Mouse (Mus musculus) activated CD4-positive, CD25-positive, alpha-beta regulatory T cell, adult 4 months (primary cell): ENCODE measurements around the gene Myo9b. TPM values are rescaled to one million over a fixed set of nuclear protein-coding genes. Genes with fewer than 3 reads are reported as not detected.

ENCODE experiments used
- ATAC-seq: one replicate; pipeline ENCODE4 v1.8.0; 2017
- polyA plus RNA-seq, 2 experiments: library from polyadenylated mRNA; unstranded; fragments of 100-300 nt; shearing (Covaris generic); gene quantifications; one replicate each; pipeline ENCODE4 v1.2.1; 2017

Gene Myo9b
- polyA plus RNA-seq, 2 experiments from 2014 or later, result 18.3 to 18.5 TPM

DNA sequence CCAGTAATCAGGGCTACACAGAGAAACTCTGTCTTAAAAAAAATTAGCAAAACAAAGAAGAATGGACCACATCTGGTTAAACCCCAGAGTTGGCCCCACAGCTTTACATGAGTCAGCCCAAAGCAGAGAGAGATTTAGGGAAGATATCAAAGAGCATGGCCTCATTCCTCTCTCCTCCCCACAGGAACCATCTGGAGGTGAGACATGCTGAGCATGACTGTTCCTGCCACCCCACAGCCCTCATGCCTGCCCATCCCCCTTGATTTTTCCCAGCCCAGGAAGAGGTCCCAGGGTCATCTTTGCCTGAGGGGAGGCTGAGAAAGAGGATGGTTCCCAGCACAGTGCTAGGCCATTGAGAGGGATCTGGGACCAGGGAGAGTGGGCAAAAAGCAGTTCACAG, 95.9 kb downstream of the Myo9b start:
- ATAC-seq, result no peak

DNA sequence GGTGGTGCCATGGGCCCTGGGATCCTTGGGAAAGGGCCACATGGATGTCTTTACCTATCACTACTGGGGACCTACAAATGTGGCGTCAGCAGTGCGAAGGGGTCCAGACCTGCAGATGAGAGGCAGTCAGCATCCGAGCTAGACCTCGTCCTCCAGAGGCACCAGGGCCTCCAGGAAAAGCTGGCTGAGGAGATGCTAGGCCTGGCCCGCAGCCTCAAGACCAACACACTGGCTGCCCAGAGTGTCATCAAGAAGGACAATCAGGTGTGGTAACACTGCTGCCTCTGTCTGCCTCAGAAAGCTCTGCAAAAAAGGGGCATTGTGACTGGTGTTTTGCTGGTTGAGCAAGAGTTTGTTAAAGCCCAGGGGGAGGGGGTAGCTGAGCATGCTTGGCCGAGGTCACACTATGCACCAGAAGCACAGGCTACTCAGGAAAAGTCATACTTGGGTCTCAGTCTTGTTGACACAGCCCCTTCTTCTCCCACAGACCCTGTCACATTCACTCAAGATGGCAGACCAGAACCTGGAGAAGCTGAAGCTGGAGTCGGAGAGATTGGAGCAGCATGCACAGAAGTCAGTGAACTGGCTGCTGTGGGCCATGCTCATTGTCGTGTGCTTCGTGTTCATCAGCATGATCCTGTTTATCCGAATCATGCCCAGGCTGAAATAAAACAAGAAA, 96.7 kb downstream of the Myo9b start:
- ATAC-seq, result no peak

DNA sequence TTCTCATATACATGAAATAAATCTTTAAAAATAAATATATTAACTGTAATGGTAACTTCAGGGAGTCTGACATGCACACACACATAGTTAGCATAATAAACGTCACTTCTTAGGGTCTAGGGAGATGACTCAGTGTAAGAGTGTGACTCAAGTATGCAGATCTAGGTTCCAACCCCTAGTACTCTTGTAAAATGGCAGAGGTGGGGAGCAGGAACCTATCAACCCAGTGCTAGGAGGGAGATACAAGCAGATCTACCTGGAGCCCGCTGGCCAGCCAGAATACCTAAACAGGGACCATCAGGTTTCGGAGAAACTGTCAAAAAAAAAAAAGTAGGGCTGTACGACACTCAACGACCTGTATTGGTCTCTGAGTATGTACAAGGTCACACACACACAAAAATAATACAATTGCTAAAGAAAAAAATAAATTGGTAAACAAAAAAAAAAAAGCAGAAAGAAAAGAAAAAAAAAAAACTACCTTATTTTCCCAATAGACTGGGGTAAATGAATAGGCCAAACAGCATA, 98.3 kb downstream of the Myo9b start:
- ATAC-seq, result no peak

GRCm38 (mm10) chr8:71371236-71371848, 98.8 kb downstream of the Myo9b start, which contains the start of gene Ocel1:
Gene Ocel1 (plus strand): TSS chr8:71371298.
- ATAC-seq, result peak; percentile 81

DNA sequence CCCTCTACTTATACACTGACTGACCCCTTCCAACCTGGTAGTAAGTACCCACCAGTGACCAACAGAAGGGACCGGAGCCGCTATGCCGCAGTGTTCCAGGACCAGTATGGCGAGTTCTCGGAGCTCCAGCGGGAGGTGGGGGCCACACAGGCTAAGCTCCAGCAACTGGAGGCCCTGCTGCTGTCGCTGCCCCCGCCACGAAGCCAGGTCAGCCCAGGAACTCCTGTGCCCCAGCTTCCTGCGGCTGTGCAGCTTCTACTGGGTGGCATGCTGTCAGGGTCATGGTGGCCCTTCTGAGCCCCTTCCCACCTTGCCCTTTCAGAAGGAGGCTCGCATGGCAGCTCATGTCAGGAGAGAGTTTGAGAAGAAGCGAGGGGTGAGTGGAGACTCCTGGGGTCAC, 99.9 kb downstream of the Myo9b start:
- ATAC-seq, result no peak

- ATAC-seq, result no peak
These were observed 100.5 kb downstream of the Myo9b start for GRCm38 (mm10) chr8:71373000-71373399.

GRCm38 (mm10) chr8:71374616-71375206, 102.2 kb downstream of the Myo9b start:
- ATAC-seq, result no peak

DNA sequence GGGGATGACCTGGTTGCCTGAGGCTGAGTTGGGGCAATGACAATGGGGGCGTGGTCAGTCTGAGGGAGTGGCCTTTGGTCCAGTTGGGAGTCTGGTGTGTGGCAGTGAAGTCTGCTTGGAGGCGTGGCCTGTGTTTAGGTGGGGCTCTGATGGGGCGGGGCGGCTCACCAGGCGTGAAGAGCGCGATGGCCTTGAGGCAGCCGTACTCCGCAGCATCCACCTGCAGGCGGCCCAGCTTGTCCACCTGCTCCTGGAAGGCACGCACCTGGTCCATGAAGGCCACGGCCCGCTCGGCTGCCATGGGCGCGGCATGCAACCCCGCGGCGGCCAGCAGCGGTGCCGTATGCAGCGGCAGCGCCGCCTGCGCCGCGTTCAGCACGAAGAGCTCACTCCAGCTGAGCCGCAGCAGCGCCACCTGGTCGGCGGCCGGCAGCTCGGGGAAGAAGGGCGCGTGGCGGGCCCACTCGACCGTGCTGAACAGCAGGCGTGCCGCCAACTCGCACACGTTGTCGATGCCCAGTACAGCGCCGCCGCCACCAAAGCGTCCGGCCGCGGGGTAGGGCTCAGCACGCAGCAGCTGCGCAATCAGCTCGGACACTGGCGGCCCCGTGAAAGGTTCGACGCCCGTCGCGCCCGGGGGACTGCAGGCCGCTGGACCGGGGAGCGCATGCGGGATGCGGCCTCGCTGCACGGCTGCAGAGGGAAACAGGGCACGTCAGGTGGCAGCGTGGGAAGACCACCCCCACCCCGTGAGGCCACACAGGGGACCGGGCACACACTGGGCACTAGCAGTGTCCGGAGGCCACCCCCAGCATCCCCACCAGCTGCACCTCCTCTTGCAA, 103.3 kb downstream of the Myo9b start:
- ATAC-seq, result no peak

DNA sequence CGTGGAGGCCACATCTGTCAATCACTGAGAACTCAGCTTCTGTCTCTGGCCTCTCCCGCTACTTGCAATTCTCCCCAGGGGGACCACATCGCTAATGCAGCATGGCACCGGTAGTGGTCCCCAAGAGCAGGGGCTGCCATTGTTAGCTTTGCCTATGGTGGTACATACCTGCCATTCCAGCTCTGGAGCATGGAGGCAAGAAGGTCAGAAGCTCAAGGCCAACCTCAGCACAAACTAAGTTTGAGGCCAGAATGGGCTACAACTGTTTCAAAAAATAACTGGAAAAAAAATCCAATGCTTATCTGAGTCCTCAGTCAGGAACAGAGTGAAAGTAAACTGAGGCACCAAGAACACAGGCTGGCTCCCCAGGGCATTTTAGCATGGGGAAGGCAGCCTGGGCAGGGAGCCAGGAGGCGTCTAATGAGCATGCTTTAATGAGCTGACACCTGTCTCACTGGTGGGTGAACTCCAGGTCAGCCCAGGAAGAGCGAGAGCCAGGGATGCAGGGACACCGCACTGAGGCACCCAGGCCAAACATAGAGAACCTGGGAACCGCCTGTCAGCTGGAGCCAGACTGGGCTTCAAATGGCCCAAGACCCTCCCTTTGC, 104.0 kb downstream of the Myo9b start:
- ATAC-seq, result no peak

- no peak for ATAC-seq
These were observed 106.5 kb downstream of the Myo9b start for GRCm38 (mm10) chr8:71379008-71379407.

GRCm38 (mm10) chr8:71379512-71380075, 107.1 kb downstream of the Myo9b start:
- no peak for ATAC-seq

DNA sequence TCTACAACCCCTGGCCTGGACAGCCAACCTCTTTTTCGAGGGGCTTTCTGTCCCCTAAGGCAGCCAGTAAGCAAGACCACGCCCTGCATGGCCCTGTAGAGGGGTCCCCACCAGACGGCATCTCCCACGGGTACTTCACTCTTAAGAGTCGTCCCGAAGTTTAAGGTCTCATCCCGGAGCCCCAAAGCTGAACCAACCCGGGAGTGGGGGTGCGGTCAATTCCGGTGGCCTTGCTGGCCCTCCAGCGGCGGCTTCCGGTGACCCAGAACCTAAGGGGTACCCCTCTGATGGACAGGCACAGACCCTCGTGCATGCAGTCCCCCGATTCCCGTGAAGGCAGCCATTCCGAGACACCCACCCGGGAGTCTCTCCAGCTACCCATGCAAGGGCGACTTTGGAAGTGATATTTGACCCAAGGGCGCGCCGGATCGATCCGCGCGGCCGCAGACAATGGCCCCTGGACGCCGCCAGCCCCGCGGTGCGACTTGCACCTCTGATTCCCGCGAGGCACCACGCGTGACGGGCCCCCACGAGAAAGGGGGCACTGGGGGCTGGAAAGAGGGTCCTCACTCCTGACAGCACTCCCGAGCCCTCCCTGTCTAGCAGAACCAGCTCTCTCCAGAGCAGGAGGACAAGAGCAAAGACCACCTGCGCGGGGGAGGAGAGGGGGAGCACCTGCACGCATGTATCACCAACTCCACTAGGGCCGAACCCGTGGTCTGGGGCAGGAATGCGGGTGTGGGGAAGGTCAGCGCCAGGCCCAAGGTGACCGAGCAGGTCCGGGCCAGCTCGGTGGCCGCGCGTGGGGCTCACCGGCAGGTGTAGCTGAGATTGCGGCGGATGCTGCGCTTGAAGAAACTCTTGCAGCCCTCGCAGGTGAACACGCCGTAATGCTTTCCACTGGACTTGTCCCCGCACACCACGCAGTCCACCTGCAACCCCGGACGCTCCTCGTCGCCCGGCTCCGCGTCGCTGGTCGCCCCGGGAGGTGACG, 108.0 kb downstream of the Myo9b start:
- ATAC-seq, result no peak

DNA sequence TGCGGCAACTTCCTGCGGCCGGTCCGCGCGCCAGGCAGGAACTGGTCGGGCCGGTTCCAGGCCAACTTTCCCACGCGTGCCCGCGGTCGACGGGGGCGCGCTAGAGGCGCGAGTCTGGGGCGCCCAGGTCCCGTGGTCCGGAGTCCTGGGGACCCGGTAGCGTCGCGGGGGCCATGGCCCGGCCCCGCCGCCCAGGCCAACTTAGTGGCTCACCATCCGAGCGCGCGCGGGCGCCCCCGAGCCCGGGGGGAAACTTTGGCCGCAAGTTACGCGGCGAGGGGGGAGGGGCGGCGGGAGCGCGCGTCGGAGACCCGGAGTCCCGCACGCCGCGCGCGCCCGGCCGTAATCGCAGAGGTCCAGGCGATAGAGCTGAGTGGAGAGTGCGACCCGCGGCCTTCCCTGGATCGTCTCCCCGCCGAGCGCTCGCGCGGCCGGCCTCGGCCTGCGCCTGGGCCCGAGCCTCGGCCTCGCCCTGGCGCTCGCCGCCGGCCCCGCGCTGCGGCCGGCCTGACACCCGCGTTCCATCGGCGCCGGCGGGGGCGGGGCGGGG, 109.0 kb downstream of the Myo9b start, which contains the start of gene Nr2f6:
Gene Nr2f6, minus strand, starts transcription at position 540 of the 550 bp plus-strand sequence.
- no peak for ATAC-seq

- peak; percentile 62 for ATAC-seq
These were observed 109.8 kb downstream of the Myo9b start for GRCm38 (mm10) chr8:71381971-71382961.

GRCm38 (mm10) chr8:71383396-71383795, 110.9 kb downstream of the Myo9b start:
- ATAC-seq, result no peak

- ATAC-seq, result no peak
These were observed 111.3 kb downstream of the Myo9b start for GRCm38 (mm10) chr8:71383860-71384259.

GRCm38 (mm10) chr8:71385212-71385835, 112.8 kb downstream of the Myo9b start:
- no peak for ATAC-seq

GRCm38 (mm10) chr8:71388267-71388666, 115.8 kb downstream of the Myo9b start:
- no peak for ATAC-seq

GRCm38 (mm10) chr8:71391696-71392095, 119.2 kb downstream of the Myo9b start:
- no peak for ATAC-seq
